Mouse (Mus musculus): Measurements from ENCODE around the gene Ccpg1. TPM values are rescaled to one million over a fixed set of nuclear protein-coding genes. Genes with fewer than 3 reads are reported as not detected.

The Ccpg1 gene
- total and polyA plus RNA-seq, 2 experiments from 2014 or later = 19.3 to 39.9 TPM

DNA sequence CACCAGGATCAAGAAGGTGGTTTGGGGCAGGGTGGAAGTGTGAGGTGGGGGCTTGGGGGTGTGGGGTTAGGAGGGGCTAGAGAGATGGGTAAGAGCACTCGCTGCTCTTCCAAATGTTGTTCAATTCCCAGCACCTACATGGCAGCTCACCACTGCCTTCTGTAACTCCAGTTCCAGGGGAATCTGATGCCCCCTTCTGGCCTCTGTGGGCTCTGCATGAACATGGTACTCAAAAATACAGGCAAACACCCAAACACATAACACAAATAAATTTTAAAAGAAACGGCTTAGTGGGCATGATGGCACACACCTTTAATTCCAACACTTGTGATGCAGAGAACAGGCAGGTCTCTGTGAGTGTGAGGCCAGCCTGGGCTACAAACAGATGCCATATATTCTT, 30.5 kb upstream of the Ccpg1 start:
- H3K4me1 ChIP-seq (ENCODE audit: insufficient read depth, low read length) = no peaks in the 10 kb centered on the region
- peak; percentile 52 for TF ChIP-seq CTCF (IDR thresholded peaks at IDR 0.05)
- ATAC-seq (ENCODE audit: low FRiP score) (no peak), DNase-seq (ENCODE audit: low spot score) (no peak)
- H3K36me3 ChIP-seq (ENCODE audit: insufficient read depth, low read length) = no peaks in the 10 kb centered on the region
- H3K27ac ChIP-seq (ENCODE audit: low read depth, low read length) = no peak overlapping the region
- H3K9me3 ChIP-seq (ENCODE audit: low read length) = no peaks in the 10 kb centered on the region
- H3K4me3 ChIP-seq (ENCODE audit: low read depth, low read length) = no peak overlapping the region
- no peak overlapping the region for H3K9ac ChIP-seq (replicated peaks; ENCODE audit: low read length, poor library complexity, severe bottlenecking)
- no peaks in the 10 kb centered on the region for H3K27me3 ChIP-seq (ENCODE audit: insufficient read depth, low read length)
- H3K4me2 ChIP-seq (ENCODE audit: low read depth, low read length, poor library complexity, severe bottlenecking) = no peak overlapping the region
- WGBS = 46% methylated on average over 2 of the region's 2 CpGs

DNA sequence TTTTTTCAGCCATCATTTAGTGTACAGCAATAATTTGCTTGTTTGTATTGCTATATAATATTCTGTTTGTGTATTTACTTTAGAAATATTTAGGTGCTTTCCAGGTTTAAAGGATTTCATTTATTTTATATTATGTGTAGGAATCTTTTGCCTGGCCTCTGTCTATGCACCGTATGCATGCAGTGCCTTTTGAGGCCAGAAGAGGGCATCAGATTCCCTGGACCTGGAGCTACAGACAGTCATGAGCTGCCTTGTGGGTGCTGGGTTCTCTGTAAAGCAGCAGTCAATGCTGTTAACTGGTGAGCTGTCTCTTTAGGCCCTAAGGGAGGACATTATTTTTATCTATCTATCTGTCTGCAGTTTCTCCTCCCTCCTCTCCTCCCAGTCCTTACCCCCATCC, 29.7 kb upstream of the Ccpg1 start:
- DNase-seq (ENCODE audit: low spot score) (peak; percentile 43), ATAC-seq (ENCODE audit: low FRiP score) (no peak)
- H3K9me3 ChIP-seq (ENCODE audit: low read length) = no peaks in the 10 kb centered on the region
- no peak overlapping the region for H3K9ac ChIP-seq (replicated peaks; ENCODE audit: low read length, poor library complexity, severe bottlenecking)
- no peak overlapping the region for H3K4me2 ChIP-seq (ENCODE audit: low read depth, low read length, poor library complexity, severe bottlenecking)
- no peak overlapping the region for H3K4me3 ChIP-seq (ENCODE audit: low read depth, low read length)
- H3K27me3 ChIP-seq (ENCODE audit: insufficient read depth, low read length) = no peaks in the 10 kb centered on the region
- H3K36me3 ChIP-seq (ENCODE audit: insufficient read depth, low read length) = no peaks in the 10 kb centered on the region
- TF ChIP-seq CTCF (IDR thresholded peaks at IDR 0.05) = peak; percentile 83
- WGBS = 16% methylated on average over 1 of the region's 1 CpGs
- no peaks in the 10 kb centered on the region for H3K4me1 ChIP-seq (ENCODE audit: insufficient read depth, low read length)
- no peak overlapping the region for H3K27ac ChIP-seq (ENCODE audit: low read depth, low read length)

DNA sequence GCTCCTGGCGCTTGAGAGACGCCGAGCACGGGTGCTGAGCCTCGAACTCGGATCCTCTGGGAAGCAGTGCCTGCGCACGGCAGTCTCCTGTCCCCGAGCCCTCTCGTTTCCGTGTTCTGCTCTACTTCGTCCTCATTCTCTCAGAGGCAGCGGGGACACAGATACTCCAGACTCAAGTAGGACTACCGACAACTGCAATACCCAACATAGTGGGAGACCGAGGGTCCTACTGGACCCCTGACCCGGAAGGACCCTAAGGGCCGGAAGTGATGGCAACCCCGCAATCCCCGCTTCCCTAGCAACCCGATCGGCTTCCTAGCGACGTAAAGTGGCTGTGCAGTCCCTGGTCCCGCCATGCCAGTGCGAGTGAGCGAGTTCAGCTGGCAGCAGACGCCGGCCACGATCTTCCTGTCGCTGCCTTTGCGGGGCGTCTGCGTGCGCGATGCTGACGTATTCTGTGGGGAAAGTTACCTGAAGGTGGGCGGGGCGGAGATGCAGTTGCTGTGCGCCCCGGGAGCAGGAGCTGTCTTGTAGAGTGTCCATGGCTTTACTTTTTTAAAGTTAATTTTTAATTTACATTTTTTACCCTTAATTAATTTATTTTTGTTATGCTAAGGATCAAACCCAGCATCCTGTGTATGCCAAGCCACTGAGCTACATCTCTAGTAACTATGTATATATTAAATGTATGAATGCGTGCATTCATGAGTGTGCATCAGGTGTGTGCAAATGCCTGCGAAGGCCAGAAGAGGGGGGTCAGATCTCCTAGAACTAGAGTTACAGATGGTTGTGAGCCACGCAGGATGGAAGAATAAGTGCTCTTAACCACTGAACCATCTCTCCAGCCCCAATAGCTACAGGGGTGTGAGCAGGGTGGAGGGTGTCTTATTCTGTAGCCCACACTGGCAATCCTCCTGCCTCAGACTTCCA, 26.4 kb upstream of the Ccpg1 start, which contains the start of the genes Dyx1c1 and Gm44503:
Gene Dyx1c1 (plus strand): TSS at position 265 of the 930 bp plus-strand sequence.
Gene Gm44503 (plus strand): TSS at position 332 of the 930 bp plus-strand sequence.
- H3K9me3 ChIP-seq (ENCODE audit: low read length) = no peaks in the 10 kb centered on the region
- H3K4me3 ChIP-seq (ENCODE audit: low read depth, low read length) = peak within 1 kb of the TSS; percentile 58
- H3K27ac ChIP-seq (ENCODE audit: low read depth, low read length) = peak within 1 kb of the TSS; percentile 58; the same call in 1 of the 2 replicates
- H3K4me2 ChIP-seq (ENCODE audit: low read depth, low read length, poor library complexity, severe bottlenecking) = peak within 1 kb of the TSS; percentile 73
- WGBS = 2% methylated on average over 43 of the region's 43 CpGs
- ATAC-seq (ENCODE audit: low FRiP score) (peak; percentile 93), DNase-seq (ENCODE audit: low spot score) (peak; percentile 94)
- H3K27me3 ChIP-seq (ENCODE audit: insufficient read depth, low read length) = no peaks in the 10 kb centered on the region
- H3K36me3 ChIP-seq (ENCODE audit: insufficient read depth, low read length) = no peaks in the 10 kb centered on the region
- peak within 1 kb of the TSS; percentile 55 for H3K9ac ChIP-seq (replicated peaks; ENCODE audit: low read length, poor library complexity, severe bottlenecking)
- TF ChIP-seq CTCF (IDR thresholded peaks at IDR 0.05) = peak; percentile 52
- H3K4me1 ChIP-seq (ENCODE audit: insufficient read depth, low read length) = no peaks in the 10 kb centered on the region

DNA sequence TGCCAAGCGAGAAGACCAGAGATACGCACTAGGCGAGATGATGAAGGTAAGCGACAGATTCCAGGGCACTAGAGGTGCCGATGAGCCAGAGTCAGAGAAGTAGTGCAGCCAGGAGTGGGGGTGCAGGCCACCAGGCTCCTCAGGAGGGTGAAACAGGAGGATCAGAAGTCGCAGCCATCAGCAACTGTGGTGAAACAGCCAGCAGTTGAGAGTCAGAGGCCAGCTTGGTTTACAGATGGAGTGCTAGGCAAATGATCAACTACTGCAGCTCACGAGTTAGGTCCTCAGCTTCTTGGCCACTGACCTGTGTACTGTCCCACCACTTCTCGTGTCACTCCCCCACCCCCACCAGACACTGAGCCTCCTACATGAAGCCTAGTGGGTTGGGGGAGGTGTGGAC, 23.9 kb upstream of the Ccpg1 start:
- H3K36me3 ChIP-seq (ENCODE audit: insufficient read depth, low read length) = no peaks in the 10 kb centered on the region
- no peak overlapping the region for H3K9ac ChIP-seq (replicated peaks; ENCODE audit: low read length, poor library complexity, severe bottlenecking)
- ATAC-seq (ENCODE audit: low FRiP score) (no peak), DNase-seq (ENCODE audit: low spot score) (no peak)
- H3K4me3 ChIP-seq (ENCODE audit: low read depth, low read length) = no peak overlapping the region
- no peak overlapping the region for H3K27ac ChIP-seq (ENCODE audit: low read depth, low read length)
- no peaks in the 10 kb centered on the region for H3K4me1 ChIP-seq (ENCODE audit: insufficient read depth, low read length)
- H3K27me3 ChIP-seq (ENCODE audit: insufficient read depth, low read length) = no peaks in the 10 kb centered on the region
- no peak for TF ChIP-seq CTCF (IDR thresholded peaks at IDR 0.05)
- H3K4me2 ChIP-seq (ENCODE audit: low read depth, low read length, poor library complexity, severe bottlenecking) = no peak overlapping the region
- WGBS = 78% methylated on average over 8 of the region's 8 CpGs
- no peaks in the 10 kb centered on the region for H3K9me3 ChIP-seq (ENCODE audit: low read length)

DNA sequence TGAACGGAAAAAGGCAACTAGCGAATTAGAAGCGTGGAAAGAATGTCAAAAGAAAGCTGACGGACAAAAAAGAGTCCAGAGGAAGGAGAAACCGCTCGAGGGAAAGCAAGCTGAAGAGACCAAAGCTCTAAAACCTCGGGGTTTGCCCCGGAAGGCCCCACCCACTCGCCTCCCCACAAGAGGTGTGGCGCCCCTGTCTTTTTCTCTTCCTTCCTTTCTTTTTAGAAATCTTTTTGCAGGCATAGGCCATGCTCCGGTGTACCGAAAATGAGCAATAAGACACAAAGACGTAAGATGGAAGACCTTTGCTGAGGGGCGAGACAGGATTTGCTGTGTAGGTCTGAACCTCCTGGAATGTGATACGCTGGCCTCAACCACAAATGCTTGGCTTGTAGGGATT, 23.3 kb upstream of the Ccpg1 start:
- no peak for TF ChIP-seq CTCF (IDR thresholded peaks at IDR 0.05)

More for the DNA sequence above, 23.3 kb upstream of the Ccpg1 start:
- Histone ChIP-seq H3K27me3 (ENCODE audit: insufficient read depth, low read length) (no peaks in the 10 kb centered on the region), H3K4me1 (ENCODE audit: insufficient read depth, low read length) (no peaks in the 10 kb centered on the region), H3K9me3 (ENCODE audit: low read length) (no peaks in the 10 kb centered on the region), H3K36me3 (ENCODE audit: insufficient read depth, low read length) (no peaks in the 10 kb centered on the region), H3K27ac (ENCODE audit: low read depth, low read length) (no peak overlapping the region), H3K4me2 (ENCODE audit: low read depth, low read length, poor library complexity, severe bottlenecking) (no peak overlapping the region), H3K9ac (replicated peaks; ENCODE audit: low read length, poor library complexity, severe bottlenecking) (no peak overlapping the region), H3K4me3 (ENCODE audit: low read depth, low read length) (no peak overlapping the region)
- WGBS = 78% methylated on average over 15 of the region's 15 CpGs
- DNase-seq (ENCODE audit: low spot score) (no peak), ATAC-seq (ENCODE audit: low FRiP score) (no peak)
